Mouse (Mus musculus) CH12.LX (cell line): ENCODE measurements around the gene Prr14.

Experiments used
- CHD1 ChIP-seq: IDR thresholded peaks from 2 replicates; pipeline ENCODE4 v1.6.1; 2012; ENCODE audit warnings: low read depth, low read length, improper control_type of control experiment, inconsistent platforms
- CTCF ChIP-seq, 2 experiments: IDR thresholded peaks in 1 of 2; conservative IDR thresholded peaks in 1 of 2; 2 replicates each; pipeline ENCODE4 v1.5.1; 2011 to 2012; ENCODE audit warnings: low read depth in 2 of 2, low read length in 2 of 2, improper control_type of control experiment in 1 of 2, inconsistent platforms in 1 of 2, mild to moderate bottlenecking in 1 of 2, moderate library complexity in 1 of 2
- SIN3A ChIP-seq: IDR thresholded peaks from 2 replicates; pipeline ENCODE4 v1.6.1; 2012; ENCODE audit warnings: low read length, improper control_type of control experiment, inconsistent platforms

GRCm38 (mm10) chr7:127515846-127516245 lies 56.4 kb downstream of the Prr14 start:
- TF ChIP-seq CTCF (conservative IDR thresholded peaks at IDR 0.05 in 1 of 2, IDR thresholded peaks at IDR 0.05 in 1 of 2; ENCODE audit: low read depth in 2 of 2, low read length in 2 of 2) (no peak), CHD1 (no peak), SIN3A (no peak)
